Mouse (Mus musculus): ENCODE measurements around the gene 9430097D07Rik.

9430097D07Rik gene

GRCm38 (mm10) chr2:32597248-32597647, 21.8 kb upstream of the 9430097D07Rik start:
- no peak for DNase-seq (ENCODE audit: low read depth, low spot score)

- no peak for DNase-seq (ENCODE audit: low read depth, low spot score)
Measured at GRCm38 (mm10) chr2:32596725-32597124, 21.2 kb upstream of the 9430097D07Rik start.

- no peak for DNase-seq (ENCODE audit: low read depth, low spot score)
Measured at GRCm38 (mm10) chr2:32591249-32591648, 15.8 kb upstream of the 9430097D07Rik start.

- DNase-seq (ENCODE audit: low read depth, low spot score): no peak
Measured at GRCm38 (mm10) chr2:32590224-32590623, 14.7 kb upstream of the 9430097D07Rik start.

- DNase-seq (ENCODE audit: low read depth, low spot score): no peak
Measured at GRCm38 (mm10) chr2:32589213-32589795, 13.8 kb upstream of the 9430097D07Rik start.

GRCm38 (mm10) chr2:32587731-32588321, 12.3 kb upstream of the 9430097D07Rik start:
- DNase-seq (ENCODE audit: low read depth, low spot score): no peak

GRCm38 (mm10) chr2:32586871-32587351, 11.4 kb upstream of the 9430097D07Rik start, which contains the start of gene St6galnac4:
St6galnac4 (plus strand) TSS chr2:32587095.
- peak; percentile 82 for DNase-seq (ENCODE audit: low read depth, low spot score)

- no peak for DNase-seq (ENCODE audit: low read depth, low spot score)
Measured at GRCm38 (mm10) chr2:32585149-32585714, 9.7 kb upstream of the 9430097D07Rik start.

- peak; percentile 73 for DNase-seq (ENCODE audit: low read depth, low spot score)
Measured at GRCm38 (mm10) chr2:32582830-32583799, 7.6 kb upstream of the 9430097D07Rik start.

GRCm38 (mm10) chr2:32581450-32582095, 6.1 kb upstream of the 9430097D07Rik start:
- no peak for DNase-seq (ENCODE audit: low read depth, low spot score)

GRCm38 (mm10) chr2:32578146-32579046, 2.9 kb upstream of the 9430097D07Rik start:
- DNase-seq (ENCODE audit: low read depth, low spot score): no peak

GRCm38 (mm10) chr2:32576532-32576931, 1.0 kb upstream of the 9430097D07Rik start:
- DNase-seq (ENCODE audit: low read depth, low spot score): no peak

GRCm38 (mm10) chr2:32574901-32575585, 441 bp downstream of the 9430097D07Rik start:
- no peak for DNase-seq (ENCODE audit: low read depth, low spot score)

- DNase-seq (ENCODE audit: low read depth, low spot score): no peak
Measured at GRCm38 (mm10) chr2:32574497-32574896, 987 bp downstream of the 9430097D07Rik start, which contains the start of gene Pip5kl1. Pip5kl1 (plus strand) TSS chr2:32574797.

- DNase-seq (ENCODE audit: low read depth, low spot score): no peak
Measured at GRCm38 (mm10) chr2:32572196-32572595, 3.3 kb downstream of the 9430097D07Rik start.

- DNase-seq (ENCODE audit: low read depth, low spot score): peak; percentile 80
Measured at GRCm38 (mm10) chr2:32570698-32571494, 4.6 kb downstream of the 9430097D07Rik start, which contains the start of gene Dpm2. Dpm2 (plus strand) TSS chr2:32570858.

GRCm38 (mm10) chr2:32568941-32569340, 6.5 kb downstream of the 9430097D07Rik start:
- DNase-seq (ENCODE audit: low read depth, low spot score): no peak

- no peak for DNase-seq (ENCODE audit: low read depth, low spot score)
Measured at GRCm38 (mm10) chr2:32568149-32568548, 7.3 kb downstream of the 9430097D07Rik start.
